Mouse (Mus musculus): Measurements from ENCODE around the gene Mfsd12. TPM values are rescaled to one million over a fixed set of nuclear protein-coding genes. Genes with fewer than 3 reads are reported as not detected.

Gene Mfsd12
- polyA plus RNA-seq, 1 experiment from 2014 or later: 10.3 TPM

DNA sequence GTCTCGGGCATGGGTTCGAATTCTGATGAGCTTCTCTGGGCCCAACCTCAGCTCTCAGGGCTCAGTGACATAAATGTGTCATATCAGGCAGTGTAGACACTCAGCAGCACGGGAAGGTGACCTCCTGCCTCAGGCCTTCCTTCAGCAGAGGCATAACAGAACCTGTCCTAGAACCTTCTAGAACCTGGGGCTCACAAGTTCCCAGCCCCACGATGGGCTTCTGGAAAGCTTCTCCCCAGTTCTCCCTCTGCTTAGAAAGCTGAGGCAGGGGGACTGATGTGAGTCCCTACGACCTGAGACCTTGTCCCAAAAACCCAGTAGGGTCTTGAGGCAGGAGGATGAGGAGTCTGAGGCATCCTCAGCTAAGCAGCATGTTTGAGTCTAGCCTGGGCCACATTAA, 57.9 kb downstream of the Mfsd12 start:
- no peak overlapping the region for H3K4me3 ChIP-seq
- DNase-seq (ENCODE audit: low spot score): no peak
- peaks cover 96% of the 10 kb centered on the region for H3K4me1 ChIP-seq
- H3K27me3 ChIP-seq (ENCODE audit: insufficient read depth, poor library complexity, severe bottlenecking): peaks cover 25% of the 10 kb centered on the region
- peaks cover 6% of the 10 kb centered on the region; the same call in 1 of the 2 replicates for H3K36me3 ChIP-seq
- 76% methylated on average over 5 of the region's 5 CpGs for WGBS
- peak overlapping the region; percentile 86 for H3K27ac ChIP-seq
- H3K9me3 ChIP-seq: no peaks in the 10 kb centered on the region

Small RNA genes lying within 50 kb of the gene (microRNA-seq; reads per million reads assigned to microRNA genes)
- gene Mir6913: not detected

Other genes starting within 250 kb of the Mfsd12 start
- gene Zbtb7a, start 222.3 kb upstream of the Mfsd12 start, polyA plus RNA-seq (2016; fragmentation: Nextera tagmentation; extraction: Ambion mirVana): 17.6 and 18.6 TPM in 2 replicates
- 53.5 and 62.2 TPM in 2 replicates for gene Pias4, start 189.6 kb upstream of the Mfsd12 start, polyA plus RNA-seq (2016; fragmentation: Nextera tagmentation; extraction: Ambion mirVana)
- 447 and 460 TPM in 2 replicates for gene Eef2, start 180.9 kb upstream of the Mfsd12 start, polyA plus RNA-seq (2016; fragmentation: Nextera tagmentation; extraction: Ambion mirVana)
- gene Dapk3, start 174.5 kb upstream of the Mfsd12 start, polyA plus RNA-seq (2016; fragmentation: Nextera tagmentation; extraction: Ambion mirVana): 56.3 and 78.7 TPM in 2 replicates
- gene 4930442H23Rik, start 173.6 kb upstream of the Mfsd12 start, polyA plus RNA-seq (2016; fragmentation: Nextera tagmentation; extraction: Ambion mirVana): not detected in 2 replicates
- 2.7 and 3.8 TPM in 2 replicates for gene Nmrk2, start 155.4 kb upstream of the Mfsd12 start, polyA plus RNA-seq (2016; fragmentation: Nextera tagmentation; extraction: Ambion mirVana)
- 0.28 and 0.37 TPM in 2 replicates for gene Atcay, start 126.7 kb upstream of the Mfsd12 start, polyA plus RNA-seq (2016; fragmentation: Nextera tagmentation; extraction: Ambion mirVana)
- 4.9 and 5.6 TPM in 2 replicates for gene Zfr2, start 124.3 kb upstream of the Mfsd12 start, polyA plus RNA-seq (2016; fragmentation: Nextera tagmentation; extraction: Ambion mirVana)
- gene Matk, start 104.6 kb upstream of the Mfsd12 start, polyA plus RNA-seq (2016; fragmentation: Nextera tagmentation; extraction: Ambion mirVana): 1.2 and 2.2 TPM in 2 replicates
- 284 and 285 TPM in 2 replicates for gene Mrpl54, start 90.6 kb upstream of the Mfsd12 start, polyA plus RNA-seq (2016; fragmentation: Nextera tagmentation; extraction: Ambion mirVana)
- 56.5 and 57.0 TPM in 2 replicates for gene Apba3, start 90.5 kb upstream of the Mfsd12 start, polyA plus RNA-seq (2016; fragmentation: Nextera tagmentation; extraction: Ambion mirVana)
- gene Tjp3, start 65.9 kb upstream of the Mfsd12 start, polyA plus RNA-seq (2016; fragmentation: Nextera tagmentation; extraction: Ambion mirVana): 1.8 and 4.4 TPM in 2 replicates
- gene Pip5k1c, start 64.5 kb upstream of the Mfsd12 start, polyA plus RNA-seq (2016; fragmentation: Nextera tagmentation; extraction: Ambion mirVana): 42.6 and 55.9 TPM in 2 replicates
- 37.2 and 51.6 TPM in 2 replicates for gene Cactin, start 36.4 kb upstream of the Mfsd12 start, polyA plus RNA-seq (2016; fragmentation: Nextera tagmentation; extraction: Ambion mirVana)
- gene Tbxa2r, start 28.8 kb upstream of the Mfsd12 start, polyA plus RNA-seq (2016; fragmentation: Nextera tagmentation; extraction: Ambion mirVana): 10.8 and 15.6 TPM in 2 replicates
- gene Gipc3, start 14.2 kb upstream of the Mfsd12 start, polyA plus RNA-seq (2016; fragmentation: Nextera tagmentation; extraction: Ambion mirVana): not detected in 2 replicates
- gene Hmg20b, start 7.0 kb upstream of the Mfsd12 start, polyA plus RNA-seq (2016; fragmentation: Nextera tagmentation; extraction: Ambion mirVana): 100 and 109 TPM in 2 replicates
- 1.1 and 1.4 TPM in 2 replicates for gene 4930404N11Rik, start 8.3 kb downstream of the Mfsd12 start, polyA plus RNA-seq (2016; fragmentation: Nextera tagmentation; extraction: Ambion mirVana)
- gene Fzr1, start 21.0 kb downstream of the Mfsd12 start, polyA plus RNA-seq (2016; fragmentation: Nextera tagmentation; extraction: Ambion mirVana): 105 and 117 TPM in 2 replicates
- gene Dohh, start 26.9 kb downstream of the Mfsd12 start, polyA plus RNA-seq (2016; fragmentation: Nextera tagmentation; extraction: Ambion mirVana): 100 and 105 TPM in 2 replicates
- gene Gm48551, start 27.0 kb downstream of the Mfsd12 start, polyA plus RNA-seq (2016; fragmentation: Nextera tagmentation; extraction: Ambion mirVana): 2.2 and 3.1 TPM in 2 replicates
- 1.1 and 1.7 TPM in 2 replicates for gene Gm48552, start 31.5 kb downstream of the Mfsd12 start, polyA plus RNA-seq (2016; fragmentation: Nextera tagmentation; extraction: Ambion mirVana)
- gene Smim24, start 35.6 kb downstream of the Mfsd12 start, polyA plus RNA-seq (2016; fragmentation: Nextera tagmentation; extraction: Ambion mirVana): 3.4 and 4.0 TPM in 2 replicates
- 23.0 and 24.3 TPM in 2 replicates for gene Nfic, start 98.1 kb downstream of the Mfsd12 start, polyA plus RNA-seq (2016; fragmentation: Nextera tagmentation; extraction: Ambion mirVana)
- gene Celf5, start 125.2 kb downstream of the Mfsd12 start, polyA plus RNA-seq (2016; fragmentation: Nextera tagmentation; extraction: Ambion mirVana): 0.10 and 0.18 TPM in 2 replicates
- gene Ncln, start 138.9 kb downstream of the Mfsd12 start, polyA plus RNA-seq (2016; fragmentation: Nextera tagmentation; extraction: Ambion mirVana): 75.3 and 86.1 TPM in 2 replicates
- gene S1pr4, start 142.6 kb downstream of the Mfsd12 start, polyA plus RNA-seq (2016; fragmentation: Nextera tagmentation; extraction: Ambion mirVana): 0.46 and 0.83 TPM in 2 replicates
- 2.8 and 4.8 TPM in 2 replicates for gene Gna15, start 166.7 kb downstream of the Mfsd12 start, polyA plus RNA-seq (2016; fragmentation: Nextera tagmentation; extraction: Ambion mirVana)
- 73.2 and 79.1 TPM in 2 replicates for gene Gna11, start 187.7 kb downstream of the Mfsd12 start, polyA plus RNA-seq (2016; fragmentation: Nextera tagmentation; extraction: Ambion mirVana)
- 467 and 523 TPM in 2 replicates for gene Aes, start 202.0 kb downstream of the Mfsd12 start, polyA plus RNA-seq (2016; fragmentation: Nextera tagmentation; extraction: Ambion mirVana)
- 17.4 and 18.3 TPM in 2 replicates for gene Tle2, start 217.1 kb downstream of the Mfsd12 start, polyA plus RNA-seq (2016; fragmentation: Nextera tagmentation; extraction: Ambion mirVana)
- gene Tle6, start 243.6 kb downstream of the Mfsd12 start, polyA plus RNA-seq (2016; fragmentation: Nextera tagmentation; extraction: Ambion mirVana): 29.0 and 33.9 TPM in 2 replicates
- 0.95 and 1.4 TPM in 2 replicates for gene BC025920, start 248.8 kb downstream of the Mfsd12 start, polyA plus RNA-seq (2016; fragmentation: Nextera tagmentation; extraction: Ambion mirVana)